Mouse (Mus musculus) midbrain, embryonic 14.5 days (tissue): ENCODE data around the gene Adrb1. TPM values are rescaled to one million over a fixed set of nuclear protein-coding genes. Genes with fewer than 3 reads are reported as not detected.
A peak's percentile ranks its signal among the peaks of the same experiment; 100 is the strongest.

ENCODE experiments used
- ATAC-seq: fragments of 200-750 bp; cut with Nextera tagmentation; 2 replicates; pipeline ENCODE4 v1.8.0; 2017; ENCODE audit warnings: moderate number of reproducible peaks, moderate library complexity; ENCODE audit not compliant: low FRiP score, low TSS enrichment
- DNase-seq: peaks from one replicate; pipeline ENCODE4 v3.0.0-alpha.2; 2015
- H3K27ac ChIP-seq: fragments of 300-500 bp; sonication (generic); replicated peaks from 2 replicates; pipeline ENCODE4 v1.5.1; 2014; ENCODE audit warnings: mild to moderate bottlenecking, low read depth, low read length, moderate library complexity
- H3K27me3 ChIP-seq: fragments of 300-500 bp; sonication (generic); 2 replicates; pipeline ENCODE4 v1.6.1; 2014; ENCODE audit warnings: low read length, control low read depth, mixed read lengths; ENCODE audit not compliant: control insufficient read depth, insufficient read depth
- H3K36me3 ChIP-seq: fragments of 300-500 bp; sonication (generic); 2 replicates; pipeline ENCODE4 v1.6.1; 2014; ENCODE audit warnings: low read length, control low read depth; ENCODE audit not compliant: control insufficient read depth, insufficient read depth
- H3K4me1 ChIP-seq: fragments of 300-500 bp; sonication (generic); 2 replicates; pipeline ENCODE4 v1.6.1; 2014; ENCODE audit warnings: mild to moderate bottlenecking, antibody characterized with exemption, low read length, control low read depth; ENCODE audit not compliant: control insufficient read depth, insufficient read depth
- H3K4me2 ChIP-seq: fragments of 300-500 bp; sonication (generic); 2 replicates; pipeline ENCODE4 v1.6.1; 2014; ENCODE audit warnings: mild to moderate bottlenecking, low read length, moderate library complexity
- H3K4me3 ChIP-seq: fragments of 300-500 bp; sonication (generic); replicated peaks from 2 replicates; pipeline ENCODE4 v1.5.1; 2014; ENCODE audit warnings: low read depth, low read length
- H3K9ac ChIP-seq: fragments of 300-500 bp; sonication (generic); replicated peaks from 2 replicates; pipeline ENCODE4 v1.6.1; 2014; ENCODE audit warnings: mild to moderate bottlenecking, low read length, moderate library complexity
- H3K9me3 ChIP-seq: fragments of 300-500 bp; sonication (generic); 2 replicates; pipeline ENCODE4 v1.6.1; 2016; ENCODE audit warnings: low read length, control low read depth, mixed read lengths; ENCODE audit not compliant: control insufficient read depth
- WGBS: fragments of 180-500 bp; shearing (Covaris S2); extraction: QIAGEN DNeasy Blood & Tissue Kit; methylation state at CpG from one replicate; pipeline ENCODE4 v1.1.7; 2014; 5-methylcytosine and 5-hydroxymethylcytosine counted together
- polyA plus RNA-seq: library from polyadenylated mRNA; unstranded; fragments of >200 nt; fragmentation: Nextera tagmentation; extraction: Ambion mirVana; gene quantifications from 2 replicates; pipeline ENCODE4 v1.2.1, GENCODE M21; 2014

Gene Adrb1
- polyA plus RNA-seq, 1 experiment from 2014 or later: 0.91 TPM

GRCm38 (mm10) chr19:56727170-56727877 is 5.3 kb downstream of the Adrb1 start:
- Histone ChIP-seq H3K9ac (no peak overlapping the region), H3K27me3 (peaks cover 35% of the 10 kb centered on the region), H3K4me1 (peaks cover 19% of the 10 kb centered on the region), H3K27ac (no peak overlapping the region), H3K9me3 (no peaks in the 10 kb centered on the region), H3K36me3 (no peaks in the 10 kb centered on the region), H3K4me2 (no peak overlapping the region), H3K4me3 (no peak overlapping the region)
- DNase-seq: peak; percentile 84
- no peak for ATAC-seq
- WGBS: 56% methylated on average over 14 of the region's 14 CpGs

- no peak overlapping the region for H3K4me2 ChIP-seq
- no peak for DNase-seq
- ATAC-seq: no peak
- H3K4me3 ChIP-seq: no peak overlapping the region
- no peaks in the 10 kb centered on the region for H3K4me1 ChIP-seq
- H3K36me3 ChIP-seq: no peaks in the 10 kb centered on the region
- H3K9me3 ChIP-seq: no peaks in the 10 kb centered on the region
- H3K27ac ChIP-seq: no peak overlapping the region
- 63% methylated on average over 7 of the region's 7 CpGs for WGBS
- H3K27me3 ChIP-seq: no peaks in the 10 kb centered on the region
- H3K9ac ChIP-seq: no peak overlapping the region
These were observed 12.1 kb downstream of the Adrb1 start for GRCm38 (mm10) chr19:56734033-56734572.

- Histone ChIP-seq H3K27me3 (no peaks in the 10 kb centered on the region), H3K27ac (no peak overlapping the region), H3K9me3 (no peaks in the 10 kb centered on the region), H3K4me3 (no peak overlapping the region), H3K36me3 (no peaks in the 10 kb centered on the region), H3K4me1 (no peaks in the 10 kb centered on the region), H3K4me2 (no peak overlapping the region), H3K9ac (no peak overlapping the region)
- no peak for ATAC-seq
- DNase-seq: no peak
- WGBS: 74% methylated on average over 4 of the region's 4 CpGs
These were observed 13.7 kb downstream of the Adrb1 start for GRCm38 (mm10) chr19:56735747-56736146.

- WGBS: 83% methylated on average over 5 of the region's 5 CpGs
- Histone ChIP-seq H3K4me3 (no peak overlapping the region), H3K27ac (no peak overlapping the region), H3K27me3 (no peaks in the 10 kb centered on the region), H3K4me1 (no peaks in the 10 kb centered on the region), H3K4me2 (no peak overlapping the region), H3K36me3 (no peaks in the 10 kb centered on the region), H3K9ac (no peak overlapping the region), H3K9me3 (no peaks in the 10 kb centered on the region)
- DNase-seq: no peak
- no peak for ATAC-seq
These were observed 14.3 kb downstream of the Adrb1 start for GRCm38 (mm10) chr19:56736287-56736686.

GRCm38 (mm10) chr19:56745061-56745460 is 23.1 kb downstream of the Adrb1 start:
- Histone ChIP-seq H3K4me2 (no peak overlapping the region), H3K27me3 (no peaks in the 10 kb centered on the region), H3K4me3 (no peak overlapping the region), H3K27ac (no peak overlapping the region), H3K9ac (no peak overlapping the region), H3K9me3 (no peaks in the 10 kb centered on the region), H3K36me3 (no peaks in the 10 kb centered on the region), H3K4me1 (no peaks in the 10 kb centered on the region)
- ATAC-seq (no peak), DNase-seq (no peak)
- WGBS: 61% methylated on average over 7 of the region's 7 CpGs

- Histone ChIP-seq H3K4me2 (no peak overlapping the region), H3K36me3 (no peaks in the 10 kb centered on the region), H3K27ac (no peak overlapping the region), H3K9me3 (no peaks in the 10 kb centered on the region), H3K4me1 (no peaks in the 10 kb centered on the region), H3K9ac (no peak overlapping the region), H3K4me3 (no peak overlapping the region), H3K27me3 (no peaks in the 10 kb centered on the region)
- ATAC-seq (no peak), DNase-seq (no peak)
- 66% methylated on average over 6 of the region's 6 CpGs for WGBS
These were observed 23.5 kb downstream of the Adrb1 start for GRCm38 (mm10) chr19:56745528-56745927.

GRCm38 (mm10) chr19:56746618-56747017 is 24.6 kb downstream of the Adrb1 start:
- ATAC-seq (no peak), DNase-seq (no peak)
- no peaks in the 10 kb centered on the region for H3K9me3 ChIP-seq
- H3K4me1 ChIP-seq: no peaks in the 10 kb centered on the region; the same call in 1 of the 2 replicates
- H3K27ac ChIP-seq: no peak overlapping the region
- no peak overlapping the region for H3K4me2 ChIP-seq
- H3K4me3 ChIP-seq: no peak overlapping the region
- no peaks in the 10 kb centered on the region for H3K27me3 ChIP-seq
- 95% methylated on average over 9 of the region's 9 CpGs for WGBS
- no peaks in the 10 kb centered on the region for H3K36me3 ChIP-seq
- no peak overlapping the region for H3K9ac ChIP-seq

- no peak for DNase-seq
- H3K27me3 ChIP-seq: no peaks in the 10 kb centered on the region
- no peaks in the 10 kb centered on the region; the same call in 1 of the 2 replicates for H3K4me1 ChIP-seq
- no peak overlapping the region for H3K4me3 ChIP-seq
- no peak for ATAC-seq
- H3K27ac ChIP-seq: no peak overlapping the region
- H3K9ac ChIP-seq: no peak overlapping the region
- no peaks in the 10 kb centered on the region for H3K9me3 ChIP-seq
- no peak overlapping the region for H3K4me2 ChIP-seq
- 62% methylated on average over 10 of the region's 10 CpGs for WGBS
- no peaks in the 10 kb centered on the region for H3K36me3 ChIP-seq
These were observed 25.9 kb downstream of the Adrb1 start for GRCm38 (mm10) chr19:56747878-56748277.

GRCm38 (mm10) chr19:56749343-56749742 is 27.3 kb downstream of the Adrb1 start:
- Histone ChIP-seq H3K9ac (no peak overlapping the region), H3K27me3 (no peaks in the 10 kb centered on the region), H3K4me2 (no peak overlapping the region), H3K36me3 (no peaks in the 10 kb centered on the region), H3K4me1 (no peaks in the 10 kb centered on the region; the same call in 1 of the 2 replicates), H3K4me3 (no peak overlapping the region), H3K9me3 (no peaks in the 10 kb centered on the region), H3K27ac (no peak overlapping the region)
- ATAC-seq (no peak), DNase-seq (no peak)
- WGBS: 43% methylated on average over 3 of the region's 3 CpGs
